Mouse (Mus musculus): ENCODE results near the gene Ect2l. TPM values are rescaled to one million over a fixed set of nuclear protein-coding genes. Genes with fewer than 3 reads are reported as not detected.

The Ect2l gene
- total RNA-seq (2015) (0.93 TPM in 1 of 2 replicates, not detected in the other), total RNA-seq (2017) (0.03 and 1.3 TPM in 2 replicates)

GRCm38 (mm10) chr10:18210726-18211125, at the start of gene Ect2l:
Gene Ect2l, minus strand, starts transcription at chr10:18210890.
- peak; percentile 100 for ATAC-seq (replicated peaks; ENCODE audit: poor library complexity)

- ATAC-seq (replicated peaks; ENCODE audit: poor library complexity): no peak
Observed at GRCm38 (mm10) chr10:18251345-18251744, 40.7 kb upstream of the Ect2l start.

- no peak for ATAC-seq (replicated peaks; ENCODE audit: poor library complexity)
Observed at GRCm38 (mm10) chr10:18243614-18244013, 32.9 kb upstream of the Ect2l start.

GRCm38 (mm10) chr10:18237191-18237590, 26.5 kb upstream of the Ect2l start:
- peak; percentile 35 for ATAC-seq (replicated peaks; ENCODE audit: poor library complexity)

GRCm38 (mm10) chr10:18236328-18236927, 25.7 kb upstream of the Ect2l start:
- no peak for ATAC-seq (replicated peaks; ENCODE audit: poor library complexity)

GRCm38 (mm10) chr10:18235402-18235747, 24.7 kb upstream of the Ect2l start:
- no peak for ATAC-seq (replicated peaks; ENCODE audit: poor library complexity)

- peak; percentile 94 for ATAC-seq (replicated peaks; ENCODE audit: poor library complexity)
Observed at GRCm38 (mm10) chr10:18234560-18235401, 24.1 kb upstream of the Ect2l start, which contains the start of gene Ccdc28a. Gene Ccdc28a, minus strand, starts transcription at chr10:18234998.

GRCm38 (mm10) chr10:18233891-18234290, 23.2 kb upstream of the Ect2l start:
- peak; percentile 30; the same call in 1 of the 2 replicates for ATAC-seq (replicated peaks; ENCODE audit: poor library complexity)

GRCm38 (mm10) chr10:18224386-18224785, 13.7 kb upstream of the Ect2l start:
- ATAC-seq (replicated peaks; ENCODE audit: poor library complexity): no peak

DNA sequence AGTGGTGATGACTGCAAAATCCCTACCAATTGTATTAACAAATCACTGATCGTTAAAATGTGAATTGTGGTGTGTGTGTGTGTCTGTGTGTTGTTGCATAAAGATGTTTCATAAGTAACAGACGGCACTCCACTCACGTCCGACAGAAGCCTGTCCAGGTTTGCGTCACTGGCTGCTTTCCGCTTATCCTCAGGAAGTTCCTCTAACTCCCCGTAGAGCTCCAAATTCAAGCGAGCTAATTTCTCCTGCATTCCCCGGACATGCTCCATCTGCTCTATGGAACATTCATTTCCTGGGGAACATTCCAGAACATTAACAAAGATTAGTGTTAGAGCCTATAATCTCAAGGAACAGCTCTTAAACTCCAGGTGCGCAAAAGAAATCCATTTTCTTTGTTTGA, 8.7 kb upstream of the Ect2l start:
- ATAC-seq (replicated peaks; ENCODE audit: poor library complexity): no peak

DNA sequence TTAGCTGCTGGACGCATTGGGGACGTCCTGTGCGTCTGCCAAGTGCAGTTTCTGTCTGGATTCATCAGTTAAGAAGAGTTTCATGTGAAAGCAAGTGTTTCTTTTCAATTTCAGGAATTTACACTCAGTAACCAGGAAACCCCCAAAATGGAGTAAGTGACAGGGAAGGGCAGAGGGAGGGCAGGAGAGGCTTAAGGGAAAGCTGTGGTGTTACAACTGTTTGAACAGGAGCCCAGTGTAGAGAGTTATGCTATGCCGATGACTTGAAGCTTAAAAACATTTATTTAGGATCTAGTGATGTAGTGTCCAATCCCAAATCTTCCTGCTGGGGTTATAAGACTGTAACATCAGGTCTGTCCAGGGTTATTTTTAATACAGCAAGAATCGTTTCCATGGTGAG, 3.4 kb upstream of the Ect2l start:
- no peak for ATAC-seq (replicated peaks; ENCODE audit: poor library complexity)

GRCm38 (mm10) chr10:18213373-18213772, 2.7 kb upstream of the Ect2l start:
- no peak for ATAC-seq (replicated peaks; ENCODE audit: poor library complexity)

GRCm38 (mm10) chr10:18210119-18210518, 571 bp downstream of the Ect2l start:
- no peak for ATAC-seq (replicated peaks; ENCODE audit: poor library complexity)

GRCm38 (mm10) chr10:18204067-18204466, 6.6 kb downstream of the Ect2l start:
- no peak for ATAC-seq (replicated peaks; ENCODE audit: poor library complexity)

- ATAC-seq (replicated peaks; ENCODE audit: poor library complexity): no peak
Observed at GRCm38 (mm10) chr10:18202401-18202800, 8.3 kb downstream of the Ect2l start.

GRCm38 (mm10) chr10:18200656-18201055, 10.0 kb downstream of the Ect2l start:
- no peak for ATAC-seq (replicated peaks; ENCODE audit: poor library complexity)

GRCm38 (mm10) chr10:18199919-18200318, 10.8 kb downstream of the Ect2l start:
- no peak for ATAC-seq (replicated peaks; ENCODE audit: poor library complexity)

DNA sequence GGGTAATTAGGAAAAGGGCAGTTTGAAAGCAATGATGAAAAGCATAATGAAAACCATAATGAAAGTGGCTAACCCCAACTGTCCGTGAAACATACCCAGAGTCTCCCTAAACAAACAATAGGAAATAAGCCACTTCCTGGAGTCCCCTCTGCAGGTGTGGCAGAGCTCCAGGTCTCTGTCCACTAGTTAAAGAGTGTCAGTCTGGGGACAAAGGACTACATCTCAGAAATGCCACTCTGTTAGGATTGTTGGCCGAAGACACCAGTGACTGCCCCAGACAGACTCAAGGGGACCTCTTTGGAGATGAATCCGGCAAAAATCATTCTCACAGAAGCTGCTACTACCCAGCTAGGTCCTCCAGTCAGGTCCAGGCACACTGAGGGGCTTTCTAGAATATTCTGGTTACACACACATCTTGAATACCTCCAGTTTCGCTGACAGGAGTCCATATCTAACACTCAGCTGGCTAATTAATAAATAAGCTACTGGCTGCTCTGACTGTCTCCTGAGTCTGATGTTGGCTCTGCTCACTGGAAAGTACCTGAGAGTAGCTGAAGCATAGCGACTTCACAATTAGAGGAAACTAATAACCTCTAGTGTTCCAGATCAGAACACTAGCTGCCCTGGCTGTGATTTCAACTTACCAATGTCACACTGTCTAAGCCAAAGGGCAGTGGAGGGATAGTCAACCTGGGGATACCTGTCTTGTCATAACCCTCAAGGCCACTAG, 12.2 kb downstream of the Ect2l start:
- no peak for ATAC-seq (replicated peaks; ENCODE audit: poor library complexity)

DNA sequence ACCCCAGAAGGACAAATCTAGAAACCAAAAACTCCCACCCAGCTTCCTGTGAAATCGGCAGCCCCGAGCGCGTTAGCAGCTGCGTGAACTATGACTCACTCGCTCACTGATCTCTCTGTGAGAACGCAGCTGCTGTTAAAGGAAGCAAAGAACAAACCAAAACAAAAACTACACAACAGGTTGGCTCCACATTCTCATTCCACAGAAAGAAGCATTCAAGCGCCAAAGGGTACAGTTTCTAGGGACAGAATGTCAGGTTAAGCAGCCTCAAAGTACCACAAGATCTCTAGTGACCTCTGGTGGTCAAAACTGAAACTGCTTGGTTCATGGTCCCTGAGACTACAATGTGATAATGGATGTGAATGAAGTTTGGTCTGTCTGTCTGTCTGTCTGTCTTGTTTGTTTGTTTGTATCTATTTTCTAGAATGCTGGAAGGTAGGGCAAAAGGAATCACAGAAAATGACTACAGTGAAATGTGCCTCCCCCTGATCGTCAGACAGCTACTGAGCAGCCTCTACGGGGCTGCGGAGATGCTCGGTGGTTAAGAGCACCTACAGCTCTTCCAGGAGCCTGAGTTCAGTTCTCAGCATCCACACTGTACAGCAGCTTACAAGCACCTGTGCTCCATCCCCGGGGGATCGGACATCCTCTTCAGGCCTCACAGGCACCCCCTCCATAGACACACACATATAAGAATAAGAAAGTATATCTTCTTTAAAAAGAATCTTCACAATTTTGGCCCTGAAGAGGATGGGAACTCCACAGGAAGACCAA, 13.3 kb downstream of the Ect2l start:
- ATAC-seq (replicated peaks; ENCODE audit: poor library complexity): peak; percentile 88

- peak; percentile 57 for ATAC-seq (replicated peaks; ENCODE audit: poor library complexity)
Observed at GRCm38 (mm10) chr10:18194737-18195141, 16.0 kb downstream of the Ect2l start.

DNA sequence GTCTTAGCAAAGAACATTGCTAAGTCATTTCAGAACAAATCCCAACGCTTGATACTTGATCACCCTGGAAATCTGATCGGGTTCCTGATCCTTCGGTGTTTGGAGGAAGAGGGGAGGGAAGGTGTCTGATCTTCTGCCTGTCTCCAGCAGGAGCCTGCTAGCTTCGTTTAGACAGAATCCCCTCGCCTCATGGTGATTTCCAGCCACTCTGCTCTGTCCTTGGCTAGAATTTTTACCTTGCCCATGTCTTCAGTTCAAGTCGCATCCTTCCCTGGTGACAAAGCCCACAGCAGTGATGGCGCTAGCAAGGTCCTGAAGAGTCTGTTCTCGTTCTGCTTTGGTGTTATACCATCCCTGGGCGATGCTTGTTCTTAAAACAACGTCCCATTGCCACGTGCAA, 16.5 kb downstream of the Ect2l start:
- no peak for ATAC-seq (replicated peaks; ENCODE audit: poor library complexity)
